Mouse (Mus musculus): Measurements from ENCODE around the gene Rnf222. TPM values are rescaled to one million over a fixed set of nuclear protein-coding genes. Genes with fewer than 3 reads are reported as not detected.

Rnf222 gene
- polyA plus RNA-seq (2016; fragmentation: Nextera tagmentation; extraction: Ambion mirVana): 0.09 and 0.11 TPM in 2 replicates

- H3K9me3 ChIP-seq: no peaks in the 10 kb centered on the region
- 36% methylated on average over 6 of the region's 6 CpGs for WGBS
- H3K27me3 ChIP-seq (ENCODE audit: insufficient read depth, poor library complexity, severe bottlenecking): peaks cover 7% of the 10 kb centered on the region; the same call in 1 of the 2 replicates
- no peak within 1 kb of the TSS for H3K27ac ChIP-seq
- H3K4me1 ChIP-seq: peaks cover 15% of the 10 kb centered on the region
- no peaks in the 10 kb centered on the region for H3K36me3 ChIP-seq
- no peak for DNase-seq (ENCODE audit: low spot score)
- H3K4me3 ChIP-seq: no peak within 1 kb of the TSS
Measured at GRCm38 (mm10) chr11:68888253-68888652, at the start of gene Rnf222. TSS of gene Rnf222 (plus strand) at chr11:68888553.

- Histone ChIP-seq H3K36me3 (peaks cover 76% of the 10 kb centered on the region), H3K27ac (no peak overlapping the region), H3K27me3 (ENCODE audit: insufficient read depth, poor library complexity, severe bottlenecking) (no peaks in the 10 kb centered on the region), H3K9me3 (no peaks in the 10 kb centered on the region), H3K4me1 (no peaks in the 10 kb centered on the region), H3K4me3 (no peak overlapping the region)
- DNase-seq (ENCODE audit: low spot score): no peak
- WGBS: 90% methylated on average over 5 of the region's 5 CpGs
Measured at GRCm38 (mm10) chr11:68839606-68840005, 48.7 kb upstream of the Rnf222 start.

GRCm38 (mm10) chr11:68850862-68851261 lies 37.5 kb upstream of the Rnf222 start:
- Histone ChIP-seq H3K36me3 (no peaks in the 10 kb centered on the region), H3K27me3 (ENCODE audit: insufficient read depth, poor library complexity, severe bottlenecking) (no peaks in the 10 kb centered on the region), H3K4me3 (0 out of 2 replicates have a peak overlapping the region, but pooled peaks have one; percentile 15), H3K4me1 (peaks cover 24% of the 10 kb centered on the region), H3K9me3 (no peaks in the 10 kb centered on the region), H3K27ac (no peak overlapping the region)
- DNase-seq (ENCODE audit: low spot score): no peak
- WGBS: 86% methylated on average over 7 of the region's 7 CpGs

GRCm38 (mm10) chr11:68851644-68852485 lies 36.5 kb upstream of the Rnf222 start:
- H3K4me3 ChIP-seq: peak overlapping the region; percentile 99
- DNase-seq (ENCODE audit: low spot score): no peak
- no peaks in the 10 kb centered on the region for H3K36me3 ChIP-seq
- H3K9me3 ChIP-seq: no peaks in the 10 kb centered on the region
- no peaks in the 10 kb centered on the region for H3K27me3 ChIP-seq (ENCODE audit: insufficient read depth, poor library complexity, severe bottlenecking)
- peak overlapping the region; percentile 97 for H3K27ac ChIP-seq
- peaks cover 24% of the 10 kb centered on the region for H3K4me1 ChIP-seq
- WGBS: 3% methylated on average over 13 of the region's 13 CpGs

GRCm38 (mm10) chr11:68852486-68852901 lies 35.9 kb upstream of the Rnf222 start:
- peak; percentile 85 for DNase-seq (ENCODE audit: low spot score)
- WGBS: under 1% methylated on average over 36 of the region's 36 CpGs
- Histone ChIP-seq H3K9me3 (no peaks in the 10 kb centered on the region), H3K27me3 (ENCODE audit: insufficient read depth, poor library complexity, severe bottlenecking) (no peaks in the 10 kb centered on the region), H3K4me1 (peaks cover 24% of the 10 kb centered on the region), H3K36me3 (no peaks in the 10 kb centered on the region), H3K4me3 (peak overlapping the region; percentile 99), H3K27ac (peak overlapping the region; percentile 97)

- Histone ChIP-seq H3K4me1 (peaks cover 24% of the 10 kb centered on the region), H3K4me3 (peak overlapping the region; percentile 99), H3K36me3 (no peaks in the 10 kb centered on the region), H3K27me3 (ENCODE audit: insufficient read depth, poor library complexity, severe bottlenecking) (no peaks in the 10 kb centered on the region), H3K9me3 (no peaks in the 10 kb centered on the region), H3K27ac (peak overlapping the region; percentile 97)
- DNase-seq (ENCODE audit: low spot score): peak; percentile 100
- whole genome bisulfite sequencing: 0% methylated on average over 42 of the region's 42 CpGs
Measured at GRCm38 (mm10) chr11:68852932-68853409, 35.4 kb upstream of the Rnf222 start.

- 27% methylated on average over 14 of the region's 14 CpGs for WGBS
- H3K4me1 ChIP-seq: peaks cover 24% of the 10 kb centered on the region
- peak overlapping the region; percentile 97 for H3K27ac ChIP-seq
- H3K4me3 ChIP-seq: peak overlapping the region; percentile 99
- H3K27me3 ChIP-seq (ENCODE audit: insufficient read depth, poor library complexity, severe bottlenecking): no peaks in the 10 kb centered on the region
- no peaks in the 10 kb centered on the region for H3K36me3 ChIP-seq
- H3K9me3 ChIP-seq: no peaks in the 10 kb centered on the region
- DNase-seq (ENCODE audit: low spot score): no peak
Measured at GRCm38 (mm10) chr11:68853611-68854401, 34.5 kb upstream of the Rnf222 start.

- Histone ChIP-seq H3K27me3 (ENCODE audit: insufficient read depth, poor library complexity, severe bottlenecking) (no peaks in the 10 kb centered on the region), H3K4me1 (peaks cover 24% of the 10 kb centered on the region), H3K9me3 (no peaks in the 10 kb centered on the region), H3K4me3 (no peak overlapping the region), H3K36me3 (no peaks in the 10 kb centered on the region), H3K27ac (no peak overlapping the region)
- WGBS: 86% methylated on average over 3 of the region's 3 CpGs
- DNase-seq (ENCODE audit: low spot score): no peak
Measured at GRCm38 (mm10) chr11:68854621-68855020, 33.7 kb upstream of the Rnf222 start.

GRCm38 (mm10) chr11:68857329-68857728 lies 31.0 kb upstream of the Rnf222 start:
- no peak overlapping the region for H3K4me3 ChIP-seq
- WGBS: 71% methylated on average over 3 of the region's 3 CpGs
- H3K4me1 ChIP-seq: peaks cover 11% of the 10 kb centered on the region
- no peaks in the 10 kb centered on the region for H3K9me3 ChIP-seq
- no peaks in the 10 kb centered on the region for H3K27me3 ChIP-seq (ENCODE audit: insufficient read depth, poor library complexity, severe bottlenecking)
- H3K27ac ChIP-seq: no peak overlapping the region
- DNase-seq (ENCODE audit: low spot score): no peak
- no peaks in the 10 kb centered on the region for H3K36me3 ChIP-seq

GRCm38 (mm10) chr11:68859943-68860593 lies 28.3 kb upstream of the Rnf222 start:
- DNase-seq (ENCODE audit: low spot score): no peak
- 75% methylated on average over 8 of the region's 8 CpGs for WGBS
- no peaks in the 10 kb centered on the region for H3K27me3 ChIP-seq (ENCODE audit: insufficient read depth, poor library complexity, severe bottlenecking)
- H3K27ac ChIP-seq: no peak overlapping the region
- no peaks in the 10 kb centered on the region for H3K9me3 ChIP-seq
- H3K4me1 ChIP-seq: peaks cover 17% of the 10 kb centered on the region; the same call in 1 of the 2 replicates
- H3K4me3 ChIP-seq: no peak overlapping the region
- H3K36me3 ChIP-seq: no peaks in the 10 kb centered on the region

- no peaks in the 10 kb centered on the region for H3K27me3 ChIP-seq (ENCODE audit: insufficient read depth, poor library complexity, severe bottlenecking)
- H3K9me3 ChIP-seq: no peaks in the 10 kb centered on the region
- H3K27ac ChIP-seq: no peak overlapping the region
- DNase-seq (ENCODE audit: low spot score): no peak
- 78% methylated on average over 2 of the region's 2 CpGs for WGBS
- no peak overlapping the region for H3K4me3 ChIP-seq
- no peaks in the 10 kb centered on the region for H3K36me3 ChIP-seq
- peaks cover 20% of the 10 kb centered on the region; the same call in 1 of the 2 replicates for H3K4me1 ChIP-seq
Measured at GRCm38 (mm10) chr11:68862260-68862659, 26.1 kb upstream of the Rnf222 start.

- no peaks in the 10 kb centered on the region for H3K9me3 ChIP-seq
- 67% methylated on average over 4 of the region's 4 CpGs for WGBS
- peaks cover 20% of the 10 kb centered on the region; the same call in 1 of the 2 replicates for H3K4me1 ChIP-seq
- DNase-seq (ENCODE audit: low spot score): no peak
- H3K36me3 ChIP-seq: no peaks in the 10 kb centered on the region
- H3K4me3 ChIP-seq: no peak overlapping the region
- no peaks in the 10 kb centered on the region for H3K27me3 ChIP-seq (ENCODE audit: insufficient read depth, poor library complexity, severe bottlenecking)
- no peak overlapping the region for H3K27ac ChIP-seq
Measured at GRCm38 (mm10) chr11:68863631-68864091, 24.7 kb upstream of the Rnf222 start.

All from heart, embryonic 10.5 days (tissue).